Mouse (Mus musculus) G1E (cell line): Measurements from ENCODE around the gene Gm29776.

Source experiments
- CTCF ChIP-seq: IDR thresholded peaks from 2 replicates; pipeline ENCODE4 v1.5.1; 2012; ENCODE audit warnings: low read depth, low read length, inconsistent platforms, mixed read lengths
- GATA1 ChIP-seq: IDR thresholded peaks from 2 replicates; pipeline ENCODE4 v1.6.1; 2012; ENCODE audit warnings: borderline replicate concordance, low read length, inconsistent platforms, mixed read lengths
- TAL1 ChIP-seq: conservative IDR thresholded peaks from 2 replicates; pipeline ENCODE4 v1.6.1; 2012; ENCODE audit warnings: low read depth, low read length, inconsistent platforms, mixed read lengths

DNA sequence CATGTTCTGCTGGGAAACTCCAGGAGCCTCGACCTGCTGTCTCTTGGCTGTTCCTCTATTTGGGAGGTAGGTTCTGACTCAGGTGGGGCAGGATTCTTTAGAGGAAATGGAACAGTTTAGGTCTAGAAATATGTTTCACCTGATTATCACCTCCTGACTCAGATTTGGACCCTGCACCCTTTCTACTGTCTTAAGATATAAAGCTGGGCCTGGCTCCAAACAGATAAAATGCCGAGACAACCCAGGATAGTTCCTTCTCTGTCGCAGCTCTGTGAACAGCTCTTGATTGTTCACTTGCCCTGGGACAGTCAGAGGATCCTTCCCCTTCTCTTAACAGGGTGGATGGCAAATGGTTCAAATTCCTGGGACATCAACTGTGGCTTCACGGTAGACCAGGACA is 36.6 kb upstream of the Gm29776 start:
- no peak for TF ChIP-seq CTCF
- no peak for TF ChIP-seq GATA1
- no peak for TF ChIP-seq TAL1
